Mouse (Mus musculus): Measurements from ENCODE around the gene Nploc4.

- TF ChIP-seq CTCF (conservative IDR thresholded peaks at IDR 0.05; ENCODE audit: low read length) = no peak
- TF ChIP-seq NANOG (IDR thresholded peaks at IDR 0.05; ENCODE audit: borderline replicate concordance, low read length) = no peak
These were observed 34.5 kb upstream of the Nploc4 start for GRCm38 (mm10) chr11:120472052-120472451.

Data from E14TG2a.4 (cell line).